Mouse (Mus musculus): ENCODE results near the gene Smyd1. TPM values are rescaled to one million over a fixed set of nuclear protein-coding genes. Genes with fewer than 3 reads are reported as not detected.

The Smyd1 gene
- 0.10 and 0.15 TPM in 2 replicates for polyA plus RNA-seq (2012; rRNA removed)

GRCm38 (mm10) chr6:71321826-71322283 is at the start of gene Smyd1:
TSS of gene Smyd1 (minus strand) at chr6:71322233.

GRCm38 (mm10) chr6:71322491-71322921 is 473 bp upstream of the Smyd1 start, which contains the start of gene Cd8b1:
TSS of gene Cd8b1 (plus strand) at chr6:71322788.

GRCm38 (mm10) chr6:71271389-71272315 is 50.4 kb downstream of the Smyd1 start, which contains the start of gene Krcc1:
TSS of gene Krcc1 (plus strand) at chr6:71271677.

GRCm38 (mm10) chr6:71199612-71200011 is 122.4 kb downstream of the Smyd1 start, which contains the start of gene Fabp1:
TSS of gene Fabp1 (plus strand) at chr6:71199827.

Other genes with a start within 250 kb of the Smyd1 start
- 14.9 and 17.2 TPM in 2 replicates for gene Thnsl2, start 177.8 kb downstream of the Smyd1 start, polyA plus RNA-seq (2012; rRNA removed)
- gene Fabp1, start 122.4 kb downstream of the Smyd1 start, polyA plus RNA-seq (2012; rRNA removed), result not detected in 2 replicates
- gene Krcc1, start 50.6 kb downstream of the Smyd1 start, polyA plus RNA-seq (2012; rRNA removed), result 7.0 and 8.8 TPM in 2 replicates
- 0.23 and 0.45 TPM in 2 replicates for gene Cd8b1, start 555 bp upstream of the Smyd1 start, polyA plus RNA-seq (2012; rRNA removed)
- 0.50 and 0.56 TPM in 2 replicates for gene Cd8a, start 51.2 kb upstream of the Smyd1 start, polyA plus RNA-seq (2012; rRNA removed)
- gene Rmnd5a, start 118.4 kb upstream of the Smyd1 start, polyA plus RNA-seq (2012; rRNA removed), result 18.9 and 20.0 TPM in 2 replicates
- 52.7 and 65.1 TPM in 2 replicates for gene Rnf103, start 171.7 kb upstream of the Smyd1 start, polyA plus RNA-seq (2012; rRNA removed)
- gene Chmp3, start 221.6 kb upstream of the Smyd1 start, polyA plus RNA-seq (2012; rRNA removed), result 27.1 and 34.5 TPM in 2 replicates

All from colon, adult 2 months (tissue).